Mouse (Mus musculus) cortical plate, adult 2 months (tissue): ENCODE measurements around the gene Iqub.

Experiments used
- CTCF ChIP-seq: fragments of 200-500 bp; IDR thresholded peaks from 2 replicates; pipeline ENCODE4 v1.5.1; 2011; ENCODE audit warnings: mild to moderate bottlenecking, control low read depth, low read length; ENCODE audit not compliant: insufficient read depth; ENCODE audit errors: extremely low read depth
- POLR2A ChIP-seq: fragments of 200-500 bp; IDR thresholded peaks from 2 replicates; pipeline ENCODE4 v1.6.1; 2011; ENCODE audit warnings: mild to moderate bottlenecking, low read length, control low read depth; ENCODE audit not compliant: insufficient read depth; ENCODE audit errors: extremely low read depth

- TF ChIP-seq CTCF (no peak), POLR2A (no peak)
Observed at GRCm38 (mm10) chr6:24532804-24533203, 17.9 kb upstream of the Iqub start.
